Mouse (Mus musculus) G1E (cell line): ENCODE data around the gene Cfap44. TPM values are rescaled to one million over a fixed set of nuclear protein-coding genes. Genes with fewer than 3 reads are reported as not detected.
"Not testable (repeated sequence)": the region's sequence is repeated elsewhere in the genome, so short reads cannot be mapped to it uniquely, and the experiment has no call there.

Source experiments
- ATAC-seq: 2 replicates; pipeline ENCODE4 v1.8.0; 2016; ENCODE audit warnings: mild to moderate bottlenecking; ENCODE audit not compliant: insufficient number of reproducible peaks, poor library complexity, low FRiP score, severe bottlenecking; ENCODE audit errors: extremely low read depth
- DNase-seq: peaks from one replicate; pipeline ENCODE4 v3.0.0; 2012; ENCODE audit warnings: low spot score
- H3K27me3 ChIP-seq: 2 replicates; pipeline ENCODE4 v1.6.1; 2012; ENCODE audit warnings: mild to moderate bottlenecking, low read length, inconsistent platforms; ENCODE audit not compliant: insufficient read depth
- H3K36me3 ChIP-seq: replicated peaks from 2 replicates; pipeline ENCODE3; 2012; ENCODE audit warnings: mild to moderate bottlenecking, inconsistent platforms
- H3K4me1 ChIP-seq: 2 replicates; pipeline ENCODE4 v1.6.1; 2012; ENCODE audit warnings: low read depth, low read length, inconsistent platforms, mixed read lengths; ENCODE audit not compliant: insufficient read depth
- H3K4me3 ChIP-seq: 2 replicates; pipeline ENCODE4 v1.5.1; 2012; ENCODE audit warnings: low read depth, mild to moderate bottlenecking, inconsistent platforms, low read length, moderate library complexity, mixed read lengths
- H3K9me3 ChIP-seq: replicated peaks from 2 replicates; pipeline ENCODE4 v1.6.1; 2012; ENCODE audit warnings: inconsistent platforms
- CTCF ChIP-seq: IDR thresholded peaks from 2 replicates; pipeline ENCODE4 v1.5.1; 2012; ENCODE audit warnings: low read depth, low read length, inconsistent platforms, mixed read lengths
- GATA1 ChIP-seq: IDR thresholded peaks from 2 replicates; pipeline ENCODE4 v1.6.1; 2012; ENCODE audit warnings: borderline replicate concordance, low read length, inconsistent platforms, mixed read lengths
- GATA2 ChIP-seq: IDR thresholded peaks from 2 replicates; pipeline ENCODE4 v1.6.1; 2012; ENCODE audit warnings: low read depth, low read length, inconsistent platforms, borderline replicate concordance
- POLR2AphosphoS5 ChIP-seq: IDR thresholded peaks from 2 replicates; pipeline ENCODE4 v1.6.1; 2012; ENCODE audit warnings: low read depth, low read length, inconsistent platforms; ENCODE audit not compliant: insufficient replicate concordance
- TAL1 ChIP-seq: conservative IDR thresholded peaks from 2 replicates; pipeline ENCODE4 v1.6.1; 2012; ENCODE audit warnings: low read depth, low read length, inconsistent platforms, mixed read lengths
- polyA plus RNA-seq: library from polyadenylated mRNA; stranded (reverse); fragments of >175 nt; gene quantifications from 2 replicates; pipeline ENCODE4 v1.2.3, GENCODE M21; 2012
- total RNA-seq, 2 experiments: library from RNA; stranded (forward) in 1 of 2; stranded (reverse) in 1 of 2; fragments of 200-1000 nt in 1 of 2; fragments of >200 nt in 1 of 2; fragmentation: Nextera tagmentation in 1 of 2; gene quantifications; 2 replicates each; pipeline ENCODE4 v1.2.3; 2014 to 2017

Cfap44 gene
- total and polyA plus RNA-seq, 3 experiments = 0.22 TPM; not detected in 2

DNA sequence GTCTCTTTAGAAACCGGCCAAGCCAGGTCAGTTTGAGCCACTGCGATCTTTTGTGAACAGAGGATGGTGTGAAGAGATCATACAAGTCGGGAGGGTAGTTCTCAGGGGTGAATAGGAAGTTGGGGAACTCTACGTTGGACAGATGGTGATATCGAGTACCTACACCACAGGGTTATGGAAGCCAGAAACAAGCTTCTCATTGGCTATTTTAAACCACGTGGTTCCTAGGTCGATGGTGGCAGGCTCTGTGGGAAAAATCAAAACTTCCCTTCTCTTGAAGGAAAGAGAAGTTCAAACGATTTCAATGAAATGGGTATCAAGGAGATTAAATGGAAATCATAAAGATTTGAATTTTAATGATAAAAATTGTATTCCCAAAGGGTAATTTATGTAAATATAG lies 27.1 kb downstream of the Cfap44 start:
- DNase-seq = no peak
- Histone ChIP-seq H3K36me3 (no peaks in the 10 kb centered on the region), H3K4me1 (no peaks in the 10 kb centered on the region), H3K9me3 (no peaks in the 10 kb centered on the region), H3K27me3 (peaks cover 4% of the 10 kb centered on the region; the same call in 1 of the 2 replicates), H3K4me3 (no peak overlapping the region)
- TF ChIP-seq TAL1 (no peak), POLR2AphosphoS5 (no peak), GATA2 (no peak), CTCF (no peak), GATA1 (no peak)
- no peak for ATAC-seq

DNA sequence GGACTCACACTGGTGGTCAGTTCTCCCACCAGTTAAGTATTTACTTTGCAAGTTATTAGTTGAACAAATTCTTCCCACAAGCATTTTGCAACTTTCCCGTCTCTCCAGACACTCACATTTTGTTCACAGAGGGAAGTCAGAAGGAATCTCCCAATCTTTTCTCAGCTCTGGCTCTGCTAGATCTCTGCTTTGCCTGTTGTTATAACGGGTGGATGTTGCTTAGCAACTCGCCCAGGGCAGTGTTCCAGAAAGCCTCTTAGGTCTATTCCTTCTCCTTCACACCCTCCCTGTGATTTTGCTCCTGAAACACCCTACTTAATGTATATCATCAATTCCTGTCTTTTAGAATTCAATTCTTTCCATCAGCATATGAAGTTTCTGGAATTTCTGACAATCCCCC lies 28.9 kb downstream of the Cfap44 start:
- H3K27me3 ChIP-seq = peaks cover 4% of the 10 kb centered on the region; the same call in 1 of the 2 replicates

DNA sequence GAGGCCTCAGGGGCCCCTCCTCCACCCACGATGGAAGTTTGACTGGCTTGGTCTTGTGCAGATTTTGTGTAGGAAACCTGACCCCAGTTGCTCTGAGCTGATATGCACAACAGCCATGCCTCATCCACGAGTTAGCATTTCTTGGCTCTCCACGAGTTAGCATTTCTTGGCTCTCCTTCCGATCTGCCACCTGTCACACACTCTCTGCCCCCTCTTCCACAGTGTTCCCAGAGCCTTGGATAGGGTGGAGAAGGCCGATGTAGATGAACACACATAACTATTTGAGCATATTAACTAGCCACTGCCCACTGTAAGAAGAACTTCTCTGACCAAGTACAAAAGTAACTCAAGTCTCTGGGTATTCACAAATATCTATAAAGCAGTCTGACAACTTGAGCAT lies 33.9 kb downstream of the Cfap44 start:
- Histone ChIP-seq H3K27me3 (peaks cover 4% of the 10 kb centered on the region; the same call in 1 of the 2 replicates), H3K36me3 (no peaks in the 10 kb centered on the region), H3K9me3 (no peaks in the 10 kb centered on the region), H3K4me3 (no peak overlapping the region), H3K4me1 (no peaks in the 10 kb centered on the region)
- no peak for DNase-seq
- no peak for ATAC-seq
- TF ChIP-seq CTCF = no peak
- TF ChIP-seq POLR2AphosphoS5 = no peak
- TF ChIP-seq GATA1 = no peak
- no peak for TF ChIP-seq TAL1
- TF ChIP-seq GATA2 = no peak

More for the DNA sequence above, 28.9 kb downstream of the Cfap44 start:
- H3K4me1 ChIP-seq = no peaks in the 10 kb centered on the region
- H3K4me3 ChIP-seq = no peak overlapping the region
- ATAC-seq (no peak), DNase-seq (no peak)
- H3K36me3 ChIP-seq = no peaks in the 10 kb centered on the region
- H3K9me3 ChIP-seq = no peaks in the 10 kb centered on the region
- no peak for TF ChIP-seq POLR2AphosphoS5

DNA sequence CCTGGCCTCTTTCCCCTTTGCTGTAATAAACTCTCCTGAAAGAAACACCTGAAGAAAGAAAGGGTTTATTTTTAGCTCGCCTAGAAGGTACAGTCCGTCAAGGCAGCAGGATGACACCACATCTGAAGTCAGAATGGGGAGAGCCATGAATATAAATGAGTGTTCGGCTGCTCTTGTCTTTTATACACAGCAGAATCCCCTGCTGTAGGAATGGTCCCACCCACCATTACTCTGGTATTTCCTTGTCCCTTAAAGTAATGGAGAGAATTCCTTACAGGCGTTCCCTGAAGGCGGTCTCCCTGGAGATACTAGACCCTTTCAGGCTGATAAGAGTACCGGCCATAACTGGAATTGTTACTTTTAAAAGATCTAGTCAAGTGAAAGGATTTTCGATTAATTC lies 35.4 kb downstream of the Cfap44 start:
- ATAC-seq (no peak), DNase-seq (no peak)
- Histone ChIP-seq H3K27me3 (0 out of 2 replicates have a peak, but pooled peaks cover 4% of the 10 kb centered on the region), H3K4me1 (no peaks in the 10 kb centered on the region), H3K4me3 (no peak overlapping the region), H3K36me3 (no peaks in the 10 kb centered on the region), H3K9me3 (no peaks in the 10 kb centered on the region)
- TF ChIP-seq CTCF (no peak), TAL1 (no peak), POLR2AphosphoS5 (no peak), GATA2 (no peak), GATA1 (no peak)

DNA sequence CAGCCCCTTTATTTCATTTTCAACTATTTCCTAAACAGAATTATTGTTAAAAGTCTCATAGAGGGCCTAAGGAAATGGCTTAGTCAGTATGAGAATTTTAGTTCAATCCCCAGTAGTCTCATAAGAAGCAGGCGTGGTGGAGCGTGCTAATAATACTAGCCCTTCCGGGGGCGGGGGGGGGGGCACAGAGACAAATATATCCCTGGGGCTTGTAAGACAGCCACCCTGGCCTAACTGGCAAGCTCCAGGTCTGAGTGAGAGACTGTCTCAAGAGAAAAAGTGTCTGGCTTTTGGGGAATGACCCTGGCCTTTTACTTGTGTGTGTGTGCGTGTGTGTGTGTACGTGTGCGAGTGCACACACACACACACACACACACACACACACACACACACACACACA lies 40.3 kb downstream of the Cfap44 start:
- no peak for ATAC-seq
- TF ChIP-seq GATA2 (no peak), POLR2AphosphoS5 (no peak), GATA1 (no peak), CTCF (no peak), TAL1 (no peak)
- Histone ChIP-seq H3K36me3 (no peaks in the 10 kb centered on the region), H3K4me1 (no peaks in the 10 kb centered on the region), H3K4me3 (no peak overlapping the region), H3K9me3 (no peaks in the 10 kb centered on the region), H3K27me3 (no peaks in the 10 kb centered on the region)
- no peak for DNase-seq

DNA sequence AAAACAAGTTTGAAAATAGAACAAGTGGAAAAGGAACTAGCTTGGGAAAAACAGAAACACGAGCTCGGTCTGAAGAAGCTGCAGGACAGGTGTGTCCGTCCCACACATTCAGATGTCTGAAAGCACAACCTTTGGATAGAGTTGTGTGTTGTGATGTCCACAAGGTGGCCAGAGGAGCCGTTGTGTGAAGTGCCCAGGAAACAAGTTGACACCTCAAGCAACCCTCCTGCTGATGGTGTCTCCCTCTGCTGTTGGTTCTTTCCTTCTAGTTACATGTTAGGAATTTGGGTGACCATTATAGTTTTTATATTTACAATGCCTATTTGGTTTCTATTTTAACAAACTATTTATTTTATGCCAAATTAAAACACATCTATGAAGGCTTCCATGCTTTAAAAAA lies 40.9 kb downstream of the Cfap44 start:
- no peaks in the 10 kb centered on the region for H3K4me1 ChIP-seq
- no peak for TF ChIP-seq GATA2
- TF ChIP-seq GATA1 = no peak
- TF ChIP-seq CTCF = no peak
- no peak for TF ChIP-seq POLR2AphosphoS5
- no peak for TF ChIP-seq TAL1
- no peak overlapping the region for H3K4me3 ChIP-seq
- no peaks in the 10 kb centered on the region for H3K36me3 ChIP-seq
- H3K9me3 ChIP-seq = no peaks in the 10 kb centered on the region
- ATAC-seq (no peak), DNase-seq (no peak)
- H3K27me3 ChIP-seq = no peaks in the 10 kb centered on the region

DNA sequence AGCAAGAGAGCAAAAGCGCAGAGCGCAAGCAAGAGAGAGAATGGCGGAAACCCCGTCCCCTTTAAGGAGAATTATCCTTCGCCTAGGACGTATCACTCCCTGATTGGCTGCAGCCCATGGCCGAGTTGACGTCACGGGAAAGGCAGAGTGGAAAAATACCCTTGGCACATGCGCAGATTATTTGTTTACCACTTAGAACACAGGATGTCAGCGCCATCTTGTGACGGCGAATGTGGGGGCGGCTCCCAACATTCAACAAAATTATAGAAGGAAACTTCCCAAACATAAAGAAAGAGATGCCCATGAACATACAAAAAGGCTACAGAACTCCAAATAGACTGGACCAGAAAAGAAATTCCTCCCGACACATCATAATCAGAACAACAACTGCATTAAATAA lies 47.3 kb downstream of the Cfap44 start:
- H3K36me3 ChIP-seq, DNase-seq, H3K9me3 ChIP-seq, H3K4me3 ChIP-seq, ATAC-seq, H3K27me3 ChIP-seq, H3K4me1 ChIP-seq: not testable (repeated sequence)
